Mouse (Mus musculus) kidney, embryonic 14.5 days (tissue): ENCODE measurements around the gene Slc5a12. TPM values are rescaled to one million over a fixed set of nuclear protein-coding genes. Genes with fewer than 3 reads are reported as not detected.

Experiments used
- ATAC-seq: fragments of 200-750 bp; cut with Nextera tagmentation; 2 replicates; pipeline ENCODE4 v1.8.0; 2017; ENCODE audit warnings: moderate number of reproducible peaks, mild to moderate bottlenecking, moderate TSS enrichment, moderate library complexity; ENCODE audit not compliant: low FRiP score, low TSS enrichment
- H3K27ac ChIP-seq: fragments of 300-500 bp; sonication (generic); 2 replicates; pipeline ENCODE4 v1.5.1; 2014; ENCODE audit warnings: low read depth, mild to moderate bottlenecking, low read length, moderate library complexity, mixed read lengths
- H3K27me3 ChIP-seq: fragments of 300-500 bp; sonication (generic); 2 replicates; pipeline ENCODE4 v1.6.1; 2014; ENCODE audit warnings: mild to moderate bottlenecking, low read length; ENCODE audit not compliant: control insufficient read depth, insufficient read depth
- H3K36me3 ChIP-seq: fragments of 300-500 bp; sonication (generic); 2 replicates; pipeline ENCODE4 v1.6.1; 2014; ENCODE audit warnings: low read length, mixed read lengths; ENCODE audit not compliant: control insufficient read depth, insufficient read depth
- H3K4me1 ChIP-seq: fragments of 300-500 bp; sonication (generic); 2 replicates; pipeline ENCODE4 v1.6.1; 2014; ENCODE audit warnings: low read length, mixed read lengths; ENCODE audit not compliant: control insufficient read depth, insufficient read depth
- H3K4me2 ChIP-seq: fragments of 300-500 bp; sonication (generic); replicated peaks from 2 replicates; pipeline ENCODE4 v1.6.1; 2014; ENCODE audit warnings: low read depth, mild to moderate bottlenecking, low read length
- H3K4me3 ChIP-seq: fragments of 300-500 bp; sonication (generic); 2 replicates; pipeline ENCODE4 v1.5.1; 2014; ENCODE audit warnings: mild to moderate bottlenecking, low read length
- H3K9ac ChIP-seq: fragments of 300-500 bp; sonication (generic); 2 replicates; pipeline ENCODE4 v1.6.1; 2014; ENCODE audit warnings: low read depth, mild to moderate bottlenecking, low read length, moderate library complexity
- H3K9me3 ChIP-seq: fragments of 300-500 bp; sonication (generic); 2 replicates; pipeline ENCODE4 v1.6.1; 2016; ENCODE audit warnings: low read length; ENCODE audit not compliant: control insufficient read depth
- WGBS: fragments of 180-500 bp; shearing (Covaris S2); extraction: QIAGEN DNeasy Blood & Tissue Kit; methylation state at CpG from one replicate; pipeline ENCODE4 v1.1.7; 2014; 5-methylcytosine and 5-hydroxymethylcytosine counted together
- polyA plus RNA-seq: library from polyadenylated mRNA; unstranded; fragments of >200 nt; fragmentation: Nextera tagmentation; extraction: Ambion mirVana; gene quantifications from 2 replicates; pipeline ENCODE4 v1.2.1, GENCODE M21; 2014

Slc5a12 gene
- polyA plus RNA-seq, 1 experiment from 2014 or later = 0.20 TPM

DNA sequence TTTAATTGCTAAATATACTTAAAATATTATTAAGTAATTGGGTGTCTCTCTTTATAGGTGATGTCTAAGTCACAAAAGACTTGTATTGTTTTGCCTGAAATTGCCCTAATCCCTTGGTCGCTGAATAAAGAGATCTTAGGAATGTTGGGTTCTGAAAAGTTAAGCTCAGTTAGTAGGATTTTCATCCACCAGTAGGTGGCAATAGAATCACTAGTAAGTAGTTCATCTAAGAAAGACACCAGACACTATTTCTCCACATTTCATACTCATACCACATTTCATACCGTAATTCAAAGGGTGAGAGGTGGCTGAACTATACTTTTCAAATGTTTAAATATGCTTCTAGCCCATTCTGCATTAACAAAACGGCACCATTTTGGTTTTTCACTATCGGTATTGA, 66.2 kb downstream of the Slc5a12 start:
- no peak overlapping the region for H3K27ac ChIP-seq
- no peaks in the 10 kb centered on the region for H3K4me1 ChIP-seq
- H3K36me3 ChIP-seq = no peaks in the 10 kb centered on the region
- peak; percentile 49; the same call in 1 of the 2 replicates for ATAC-seq
- H3K4me2 ChIP-seq = no peak overlapping the region
- no peaks in the 10 kb centered on the region for H3K27me3 ChIP-seq
- H3K9ac ChIP-seq = no peak overlapping the region
- 54% methylated on average over 4 of the region's 4 CpGs for WGBS
- H3K4me3 ChIP-seq = no peak overlapping the region
- no peaks in the 10 kb centered on the region for H3K9me3 ChIP-seq

DNA sequence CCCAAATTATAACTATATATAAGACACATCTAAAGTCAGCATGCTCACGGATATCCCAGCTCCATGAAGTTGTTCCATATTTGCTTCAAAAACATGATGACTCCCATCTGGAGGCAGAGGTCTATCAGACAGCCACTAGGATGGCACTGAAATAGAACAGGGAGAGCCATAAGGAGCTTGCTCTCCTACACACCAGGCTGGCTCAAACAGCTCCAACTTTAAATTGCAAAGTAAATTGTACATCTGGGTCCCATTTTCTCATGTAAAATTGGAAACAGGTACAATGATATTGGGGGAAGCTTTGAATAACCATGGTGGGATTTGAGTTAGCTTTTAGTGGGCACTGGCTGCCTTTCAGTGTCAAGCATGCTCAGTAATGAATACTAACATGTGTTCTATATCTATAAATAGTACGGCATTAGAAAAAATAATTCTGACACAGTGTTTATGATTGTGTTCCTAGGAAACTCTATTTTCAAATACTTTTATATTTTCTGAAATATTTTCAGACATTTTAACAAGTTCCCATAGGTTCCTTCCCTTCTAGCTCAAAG, 74.0 kb downstream of the Slc5a12 start:
- no peak overlapping the region for H3K4me3 ChIP-seq
- ATAC-seq = no peak
- H3K27me3 ChIP-seq = no peaks in the 10 kb centered on the region
- no peaks in the 10 kb centered on the region for H3K36me3 ChIP-seq
- no peak overlapping the region for H3K9ac ChIP-seq
- WGBS = 88% methylated on average over 2 of the region's 2 CpGs
- no peak overlapping the region for H3K4me2 ChIP-seq
- no peaks in the 10 kb centered on the region for H3K9me3 ChIP-seq
- H3K27ac ChIP-seq = no peak overlapping the region
- H3K4me1 ChIP-seq = no peaks in the 10 kb centered on the region

Other genes starting within 250 kb of the Slc5a12 start
- 21.0 and 21.8 TPM in 2 replicates for gene Fibin, start 234.1 kb upstream of the Slc5a12 start, polyA plus RNA-seq
- gene Muc15, start 124.0 kb downstream of the Slc5a12 start, polyA plus RNA-seq = 0.09 TPM in 1 of 2 replicates, not detected in the other